Mouse (Mus musculus) heart, adult 18-20 months (tissue): Measurements from ENCODE around the gene Fgfr1op. TPM values are rescaled to one million over a fixed set of nuclear protein-coding genes. Genes with fewer than 3 reads are reported as not detected.
"Not testable (repeated sequence)": the region's sequence is repeated elsewhere in the genome, so short reads cannot be mapped to it uniquely, and the experiment has no call there.

ENCODE experiments used
- DNase-seq, 2 experiments: peaks; one replicate each; pipeline ENCODE4 v3.0.0; 2021 to 2022; ENCODE audit warnings: mixed read lengths in 1 of 2
- total RNA-seq, 2 experiments: library from RNA; stranded (reverse); gene quantifications; 2 replicates each; pipeline ENCODE4 v1.2.3; 2021

Gene Fgfr1op
- total RNA-seq, 2 experiments from 2014 or later = 19.3 to 22.1 TPM

- DNase-seq = peak; percentile 29 to 52
These were observed 2.1 kb downstream of the Fgfr1op start for GRCm38 (mm10) chr17:8167436-8167835.

- DNase-seq = no peak
These were observed 5.0 kb downstream of the Fgfr1op start for GRCm38 (mm10) chr17:8170331-8170730.

GRCm38 (mm10) chr17:8171081-8171480 lies 5.8 kb downstream of the Fgfr1op start:
- DNase-seq = no peak

GRCm38 (mm10) chr17:8177090-8177489 lies 11.8 kb downstream of the Fgfr1op start:
- DNase-seq = no peak

- DNase-seq = peak; percentile 15 to 21
These were observed 18.5 kb downstream of the Fgfr1op start for GRCm38 (mm10) chr17:8183815-8184214.

GRCm38 (mm10) chr17:8184217-8184616 lies 18.9 kb downstream of the Fgfr1op start:
- no peak for DNase-seq

GRCm38 (mm10) chr17:8193678-8194077 lies 28.4 kb downstream of the Fgfr1op start:
- DNase-seq = no peak

- no peak for DNase-seq
These were observed 30.5 kb downstream of the Fgfr1op start for GRCm38 (mm10) chr17:8195685-8196376.

- DNase-seq = no peak
These were observed 32.4 kb downstream of the Fgfr1op start for GRCm38 (mm10) chr17:8197652-8198051.

- no peak for DNase-seq
These were observed 34.0 kb downstream of the Fgfr1op start for GRCm38 (mm10) chr17:8199067-8199935.

- DNase-seq = no peak
These were observed 34.6 kb downstream of the Fgfr1op start for GRCm38 (mm10) chr17:8199936-8200330.

GRCm38 (mm10) chr17:8203487-8203886 lies 38.2 kb downstream of the Fgfr1op start:
- DNase-seq = no peak

GRCm38 (mm10) chr17:8205221-8205631 lies 39.9 kb downstream of the Fgfr1op start:
- not testable (repeated sequence) for DNase-seq

- DNase-seq = no peak
These were observed 41.4 kb downstream of the Fgfr1op start for GRCm38 (mm10) chr17:8206691-8207090.

GRCm38 (mm10) chr17:8209696-8210095 lies 44.4 kb downstream of the Fgfr1op start:
- DNase-seq = no peak

- no peak for DNase-seq
These were observed 44.9 kb downstream of the Fgfr1op start for GRCm38 (mm10) chr17:8210170-8210569.

GRCm38 (mm10) chr17:8210675-8211074 lies 45.4 kb downstream of the Fgfr1op start:
- DNase-seq = no peak

- no peak for DNase-seq
These were observed 46.1 kb downstream of the Fgfr1op start for GRCm38 (mm10) chr17:8211399-8211798.

- DNase-seq = peak in 1 of 2 experiments; percentile 25
These were observed 49.1 kb downstream of the Fgfr1op start for GRCm38 (mm10) chr17:8214369-8214768.

GRCm38 (mm10) chr17:8215016-8215745 lies 49.9 kb downstream of the Fgfr1op start:
- DNase-seq = no peak

- no peak for DNase-seq
These were observed 57.9 kb downstream of the Fgfr1op start for GRCm38 (mm10) chr17:8223225-8223624.

GRCm38 (mm10) chr17:8224072-8224471 lies 58.8 kb downstream of the Fgfr1op start:
- no peak for DNase-seq

GRCm38 (mm10) chr17:8225166-8225565 lies 59.9 kb downstream of the Fgfr1op start:
- peak in 1 of 2 experiments; percentile 37 for DNase-seq
